Mouse (Mus musculus): ENCODE measurements at regions not wholly inside any gene's neighbourhood (a gene's known extent, or its start where the extent isn't known, plus 50 kb on each side); places are given as distances from the start of the nearest gene placed in this dataset.

DNA sequence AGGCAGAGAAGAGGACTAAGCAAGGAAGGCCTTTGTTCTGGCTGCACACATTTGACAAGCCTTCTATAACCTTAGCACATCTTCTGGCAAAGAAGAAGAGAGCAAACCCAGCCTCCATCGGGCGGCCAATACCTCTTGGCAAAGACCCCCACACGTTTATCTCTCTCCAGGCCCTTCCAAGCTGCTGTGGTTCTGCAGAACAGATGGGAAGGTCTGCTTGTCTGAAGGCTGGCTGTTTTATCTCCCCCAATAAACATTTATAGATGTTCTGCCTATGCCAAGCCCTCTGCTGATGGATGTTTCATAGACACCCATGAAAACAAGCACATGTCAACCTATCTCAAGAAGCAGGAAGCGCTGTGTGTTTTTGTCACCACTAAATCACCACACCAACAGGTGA, 339.4 kb upstream of the Rarb start:
- Histone ChIP-seq H3K4me3 (ENCODE audit: low read depth, low read length) (no peak overlapping the region), H3K36me3 (ENCODE audit: control insufficient read depth, insufficient read depth, low read length) (no peaks in the 10 kb centered on the region), H3K4me1 (ENCODE audit: control insufficient read depth, insufficient read depth, low read length) (no peaks in the 10 kb centered on the region), H3K27me3 (ENCODE audit: control insufficient read depth, insufficient read depth, low read length) (no peaks in the 10 kb centered on the region), H3K27ac (ENCODE audit: low read depth, low read length) (no peak overlapping the region), H3K9ac (ENCODE audit: low read length) (no peak overlapping the region), H3K4me2 (ENCODE audit: low read depth) (no peak overlapping the region), H3K9me3 (ENCODE audit: control insufficient read depth, low read length) (no peaks in the 10 kb centered on the region)
- 85% methylated on average over 4 of the region's 4 CpGs for whole genome bisulfite sequencing
- no peak for DNase-seq (ENCODE audit: low spot score)
- no peak for ATAC-seq (ENCODE audit: insufficient read depth, low FRiP score, low TSS enrichment)

DNA sequence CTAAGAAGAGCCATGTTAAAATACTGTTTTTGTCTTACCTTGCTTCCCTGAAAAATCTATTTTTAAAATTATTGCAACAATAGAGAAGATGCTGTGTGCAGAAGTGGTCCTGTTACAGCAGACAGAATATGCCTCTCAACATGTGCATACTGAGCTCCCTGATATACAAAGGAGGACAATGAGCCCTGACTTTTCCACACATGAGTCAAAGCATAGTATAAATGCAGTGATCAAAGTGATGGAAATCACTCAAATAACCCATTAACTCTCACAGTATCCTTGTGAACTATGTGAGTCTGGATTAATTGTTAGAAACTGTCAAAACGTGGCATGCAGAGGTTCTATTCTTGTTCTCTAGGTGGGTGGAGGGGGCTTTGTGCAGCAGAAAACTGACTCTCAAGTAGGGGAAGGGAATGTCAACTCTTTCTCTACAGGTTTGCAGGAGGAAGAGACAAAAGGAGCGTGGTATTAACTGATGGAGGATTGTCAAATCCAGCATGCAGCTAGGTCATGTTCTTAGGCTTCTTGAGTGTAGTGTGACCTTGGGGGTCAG, 337.5 kb upstream of the Rarb start:
- WGBS: 67% methylated on average over 2 of the region's 2 CpGs
- Histone ChIP-seq H3K27me3 (ENCODE audit: control insufficient read depth, insufficient read depth, low read length) (no peaks in the 10 kb centered on the region), H3K27ac (ENCODE audit: low read depth, low read length) (no peak overlapping the region), H3K4me2 (ENCODE audit: low read depth) (no peak overlapping the region), H3K4me1 (ENCODE audit: control insufficient read depth, insufficient read depth, low read length) (no peaks in the 10 kb centered on the region), H3K9ac (ENCODE audit: low read length) (no peak overlapping the region), H3K9me3 (ENCODE audit: control insufficient read depth, low read length) (no peaks in the 10 kb centered on the region), H3K36me3 (ENCODE audit: control insufficient read depth, insufficient read depth, low read length) (no peaks in the 10 kb centered on the region), H3K4me3 (ENCODE audit: low read depth, low read length) (no peak overlapping the region)
- ATAC-seq (ENCODE audit: insufficient read depth, low FRiP score, low TSS enrichment) (no peak), DNase-seq (ENCODE audit: low spot score) (no peak)

DNA sequence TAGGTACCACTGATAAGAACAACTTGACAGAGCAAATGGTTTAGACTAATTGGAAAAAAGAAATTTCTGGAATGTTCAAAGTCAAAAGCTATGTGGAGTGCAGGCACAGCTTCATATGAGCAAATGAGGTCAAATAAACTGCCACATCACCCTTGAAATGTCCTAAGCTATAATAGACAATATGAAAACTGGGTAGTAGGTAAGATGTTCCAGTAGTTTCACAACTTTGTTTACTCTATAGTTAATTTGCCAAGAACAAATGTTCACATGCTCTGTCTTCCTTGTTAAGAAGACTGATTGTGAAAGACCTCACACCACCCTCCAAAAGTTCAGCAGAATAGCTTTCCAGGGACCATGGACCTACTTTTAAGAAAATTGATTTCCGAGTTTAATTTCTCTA, 301.7 kb upstream of the Rarb start:
- H3K9me3 ChIP-seq (ENCODE audit: control insufficient read depth, low read length): no peaks in the 10 kb centered on the region
- no peaks in the 10 kb centered on the region for H3K36me3 ChIP-seq (ENCODE audit: control insufficient read depth, insufficient read depth, low read length)
- ATAC-seq (ENCODE audit: insufficient read depth, low FRiP score, low TSS enrichment) (no peak), DNase-seq (ENCODE audit: low spot score) (no peak)
- no peak overlapping the region for H3K4me3 ChIP-seq (ENCODE audit: low read depth, low read length)
- no peaks in the 10 kb centered on the region for H3K27me3 ChIP-seq (ENCODE audit: control insufficient read depth, insufficient read depth, low read length)
- no peak overlapping the region for H3K27ac ChIP-seq (ENCODE audit: low read depth, low read length)
- H3K4me1 ChIP-seq (ENCODE audit: control insufficient read depth, insufficient read depth, low read length): no peaks in the 10 kb centered on the region
- no peak overlapping the region for H3K9ac ChIP-seq (ENCODE audit: low read length)
- WGBS: 90% methylated on average over 1 of the region's 1 CpGs
- no peak overlapping the region for H3K4me2 ChIP-seq (ENCODE audit: low read depth)

- Histone ChIP-seq H3K4me2 (ENCODE audit: low read depth) (no peak overlapping the region), H3K4me3 (ENCODE audit: low read depth, low read length) (no peak overlapping the region), H3K9ac (ENCODE audit: low read length) (no peak overlapping the region), H3K27ac (ENCODE audit: low read depth, low read length) (no peak overlapping the region), H3K36me3 (ENCODE audit: control insufficient read depth, insufficient read depth, low read length) (no peaks in the 10 kb centered on the region), H3K27me3 (ENCODE audit: control insufficient read depth, insufficient read depth, low read length) (no peaks in the 10 kb centered on the region), H3K9me3 (ENCODE audit: control insufficient read depth, low read length) (no peaks in the 10 kb centered on the region), H3K4me1 (ENCODE audit: control insufficient read depth, insufficient read depth, low read length) (no peaks in the 10 kb centered on the region)
- no peak for DNase-seq (ENCODE audit: low spot score)
- WGBS: 85% methylated on average over 1 of the region's 1 CpGs
- ATAC-seq (ENCODE audit: insufficient read depth, low FRiP score, low TSS enrichment): no peak
Measured at GRCm38 (mm10) chr14:17106668-17107067, 287.7 kb upstream of the Rarb start.

GRCm38 (mm10) chr14:17102486-17102885, 283.5 kb upstream of the Rarb start:
- ATAC-seq (ENCODE audit: insufficient read depth, low FRiP score, low TSS enrichment) (no peak), DNase-seq (ENCODE audit: low spot score) (no peak)
- no peaks in the 10 kb centered on the region for H3K36me3 ChIP-seq (ENCODE audit: control insufficient read depth, insufficient read depth, low read length)

GRCm38 (mm10) chr14:17090573-17090937, 271.6 kb upstream of the Rarb start:
- ATAC-seq (ENCODE audit: insufficient read depth, low FRiP score, low TSS enrichment): no peak

More at GRCm38 (mm10) chr14:17102486-17102885, 283.5 kb upstream of the Rarb start:
- Histone ChIP-seq H3K9ac (ENCODE audit: low read length) (no peak overlapping the region), H3K4me3 (ENCODE audit: low read depth, low read length) (no peak overlapping the region), H3K4me2 (ENCODE audit: low read depth) (no peak overlapping the region), H3K27me3 (ENCODE audit: control insufficient read depth, insufficient read depth, low read length) (no peaks in the 10 kb centered on the region), H3K4me1 (ENCODE audit: control insufficient read depth, insufficient read depth, low read length) (no peaks in the 10 kb centered on the region), H3K9me3 (ENCODE audit: control insufficient read depth, low read length) (no peaks in the 10 kb centered on the region), H3K27ac (ENCODE audit: low read depth, low read length) (no peak overlapping the region)

DNA sequence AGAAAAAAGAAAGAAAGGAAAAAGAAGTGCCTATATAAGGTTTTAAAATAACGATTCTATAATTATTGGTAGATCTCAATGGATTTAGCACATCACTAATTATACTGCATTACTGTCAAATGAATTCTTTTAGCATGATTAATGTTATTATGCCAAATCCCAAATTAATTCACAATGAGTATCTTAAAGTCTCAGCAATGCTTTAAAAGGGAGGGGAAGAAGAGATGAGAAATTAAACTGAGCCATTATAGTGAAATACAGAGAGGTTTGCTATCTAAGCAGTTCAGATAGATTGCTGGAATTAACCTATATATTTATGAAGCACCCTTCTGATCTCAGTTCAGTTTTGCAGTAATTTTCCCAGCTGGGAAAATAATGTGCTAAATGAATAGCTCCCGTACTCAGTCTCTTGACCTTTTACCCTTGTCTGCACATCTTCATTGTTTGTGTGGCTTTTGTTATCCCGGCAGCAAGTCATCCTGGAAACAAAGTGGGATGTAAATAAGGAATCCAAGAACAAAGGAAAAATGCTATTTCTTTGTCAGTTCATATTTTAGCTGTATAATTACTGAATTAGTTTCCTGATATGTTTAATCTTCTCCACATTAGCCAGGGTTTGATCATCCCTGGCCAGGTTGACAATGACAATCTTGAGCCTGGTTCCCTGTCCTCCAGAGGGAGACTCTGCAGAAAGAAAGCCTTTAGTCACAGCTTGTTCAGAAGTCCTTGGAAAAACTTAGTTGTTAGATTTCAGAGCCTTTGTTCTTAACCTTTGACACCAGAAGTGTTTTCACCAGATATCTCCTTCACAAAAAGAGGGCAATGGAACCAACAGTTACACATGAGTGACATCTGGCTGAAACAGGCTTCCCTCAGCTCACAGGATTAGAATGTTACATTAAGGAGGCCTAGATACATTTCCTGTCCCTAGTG, 270.9 kb upstream of the Rarb start:
- ATAC-seq (ENCODE audit: insufficient read depth, low FRiP score, low TSS enrichment) (no peak), DNase-seq (ENCODE audit: low spot score) (no peak)
- no peaks in the 10 kb centered on the region for H3K27me3 ChIP-seq (ENCODE audit: control insufficient read depth, insufficient read depth, low read length)
- H3K4me1 ChIP-seq (ENCODE audit: control insufficient read depth, insufficient read depth, low read length): peaks cover 6% of the 10 kb centered on the region; the same call in 1 of the 2 replicates
- no peak overlapping the region for H3K9ac ChIP-seq (ENCODE audit: low read length)
- H3K4me3 ChIP-seq (ENCODE audit: low read depth, low read length): no peak overlapping the region
- no peak overlapping the region for H3K27ac ChIP-seq (ENCODE audit: low read depth, low read length)
- no peaks in the 10 kb centered on the region for H3K36me3 ChIP-seq (ENCODE audit: control insufficient read depth, insufficient read depth, low read length)
- H3K4me2 ChIP-seq (ENCODE audit: low read depth): no peak overlapping the region
- WGBS: 27% methylated on average over 3 of the region's 3 CpGs
- H3K9me3 ChIP-seq (ENCODE audit: control insufficient read depth, low read length): no peaks in the 10 kb centered on the region

More at GRCm38 (mm10) chr14:17090573-17090937, 271.6 kb upstream of the Rarb start:
- H3K27me3 ChIP-seq (ENCODE audit: control insufficient read depth, insufficient read depth, low read length): no peaks in the 10 kb centered on the region
- H3K36me3 ChIP-seq (ENCODE audit: control insufficient read depth, insufficient read depth, low read length): no peaks in the 10 kb centered on the region
- H3K9ac ChIP-seq (ENCODE audit: low read length): no peak overlapping the region
- no peak overlapping the region for H3K4me2 ChIP-seq (ENCODE audit: low read depth)
- H3K9me3 ChIP-seq (ENCODE audit: control insufficient read depth, low read length): no peaks in the 10 kb centered on the region
- 30% methylated on average over 4 of the region's 4 CpGs for WGBS
- peaks cover 6% of the 10 kb centered on the region; the same call in 1 of the 2 replicates for H3K4me1 ChIP-seq (ENCODE audit: control insufficient read depth, insufficient read depth, low read length)
- no peak overlapping the region for H3K4me3 ChIP-seq (ENCODE audit: low read depth, low read length)
- H3K27ac ChIP-seq (ENCODE audit: low read depth, low read length): no peak overlapping the region
- DNase-seq (ENCODE audit: low spot score): no peak

GRCm38 (mm10) chr14:17089089-17089634, 270.2 kb upstream of the Rarb start:
- H3K27ac ChIP-seq (ENCODE audit: low read depth, low read length): no peak overlapping the region
- H3K4me3 ChIP-seq (ENCODE audit: low read depth, low read length): no peak overlapping the region
- H3K9me3 ChIP-seq (ENCODE audit: control insufficient read depth, low read length): no peaks in the 10 kb centered on the region
- H3K4me1 ChIP-seq (ENCODE audit: control insufficient read depth, insufficient read depth, low read length): peaks cover 6% of the 10 kb centered on the region; the same call in 1 of the 2 replicates
- no peak overlapping the region for H3K4me2 ChIP-seq (ENCODE audit: low read depth)
- no peak overlapping the region for H3K9ac ChIP-seq (ENCODE audit: low read length)
- no peaks in the 10 kb centered on the region for H3K36me3 ChIP-seq (ENCODE audit: control insufficient read depth, insufficient read depth, low read length)
- DNase-seq (ENCODE audit: low spot score): no peak
- no peak for ATAC-seq (ENCODE audit: insufficient read depth, low FRiP score, low TSS enrichment)
- no peaks in the 10 kb centered on the region for H3K27me3 ChIP-seq (ENCODE audit: control insufficient read depth, insufficient read depth, low read length)

DNA sequence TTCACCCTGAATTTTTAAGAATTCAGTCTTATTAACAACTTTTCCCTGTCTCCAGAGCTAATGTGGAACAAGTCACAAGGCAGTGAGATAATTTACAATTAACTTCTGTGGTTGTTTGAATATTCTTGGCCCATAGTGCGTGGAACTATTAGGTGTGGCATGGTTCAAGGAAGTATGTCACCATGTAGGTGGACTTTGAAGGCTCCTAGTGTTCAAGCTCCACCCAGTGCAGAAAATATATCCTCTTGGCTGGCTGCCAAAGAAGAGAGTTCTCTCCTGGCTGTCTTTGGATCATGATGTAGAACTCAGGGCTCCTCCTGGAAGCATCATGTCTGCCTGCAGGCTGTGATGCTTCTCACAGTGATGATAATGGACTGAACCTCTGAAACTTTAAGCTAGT, 268.9 kb upstream of the Rarb start:
- 87% methylated on average over 1 of the region's 1 CpGs for WGBS
- Histone ChIP-seq H3K9me3 (ENCODE audit: control insufficient read depth, low read length) (no peaks in the 10 kb centered on the region), H3K27ac (ENCODE audit: low read depth, low read length) (no peak overlapping the region), H3K4me3 (ENCODE audit: low read depth, low read length) (no peak overlapping the region), H3K36me3 (ENCODE audit: control insufficient read depth, insufficient read depth, low read length) (no peaks in the 10 kb centered on the region), H3K9ac (ENCODE audit: low read length) (no peak overlapping the region), H3K4me1 (ENCODE audit: control insufficient read depth, insufficient read depth, low read length) (peaks cover 6% of the 10 kb centered on the region; the same call in 1 of the 2 replicates), H3K27me3 (ENCODE audit: control insufficient read depth, insufficient read depth, low read length) (no peaks in the 10 kb centered on the region), H3K4me2 (ENCODE audit: low read depth) (no peak overlapping the region)
- ATAC-seq (ENCODE audit: insufficient read depth, low FRiP score, low TSS enrichment) (no peak), DNase-seq (ENCODE audit: low spot score) (no peak)

All from neural tube, embryonic 11.5 days (tissue).